Mouse (Mus musculus): ENCODE results near the gene Gm20388.

GRCm38 (mm10) chr8:121649423-121649822 lies 1738.8 kb downstream of the Gm20388 start:
- TF ChIP-seq POLR2A (IDR thresholded peaks at IDR 0.05; ENCODE audit: borderline replicate concordance, control insufficient read depth, low read depth, low read length), result no peak
- no peak for TF ChIP-seq CTCF (IDR thresholded peaks at IDR 0.05; ENCODE audit: control insufficient read depth, insufficient read depth, low read length)

Measured in bone marrow, adult 2 months (tissue).